Mouse (Mus musculus) CH12.LX (cell line): ENCODE measurements around the gene Psme4. TPM values are rescaled to one million over a fixed set of nuclear protein-coding genes. Genes with fewer than 3 reads are reported as not detected.

Source experiments
- DNase-seq: peaks from one replicate; pipeline ENCODE4 v3.0.0-alpha.2; 2013; ENCODE audit errors: extremely low read depth
- H3K27ac ChIP-seq: 2 replicates; pipeline ENCODE4 v1.5.1; 2012; ENCODE audit warnings: low read depth, mild to moderate bottlenecking, control low read depth, moderate library complexity; ENCODE audit not compliant: insufficient read depth
- H3K27me3 ChIP-seq: replicated peaks from 2 replicates; pipeline ENCODE3; 2012; ENCODE audit warnings: inconsistent platforms
- H3K36me3 ChIP-seq, 2 experiments: replicated peaks in 1 of 2; 2 replicates each; pipeline versions ENCODE3 to v1.6.1; 2012; ENCODE audit warnings: inconsistent platforms in 1 of 2, low read length in 1 of 2, mild to moderate bottlenecking in 1 of 2, mixed read lengths in 1 of 2, moderate library complexity in 1 of 2; ENCODE audit not compliant: control insufficient read depth in 1 of 2, insufficient read depth in 1 of 2
- H3K4me1 ChIP-seq, 2 experiments: 2 replicates each; pipeline ENCODE4 v1.6.1; 2012; ENCODE audit warnings: inconsistent platforms in 1 of 2, moderate library complexity in 1 of 2; ENCODE audit not compliant: insufficient read depth in 2 of 2, control insufficient read depth in 1 of 2
- H3K4me2 ChIP-seq: 2 replicates; pipeline ENCODE4 v1.6.1; 2012; ENCODE audit warnings: low read depth, mild to moderate bottlenecking, control low read depth; ENCODE audit not compliant: poor library complexity, insufficient read depth, severe bottlenecking
- H3K4me3 ChIP-seq, 3 experiments: fragments of 150-350 bp in 1 of 3; sonication (generic) in 1 of 3; replicated peaks in 1 of 3; 2 replicates each; pipeline versions ENCODE3 to v1.5.1; 2011 to 2012; ENCODE audit warnings: low read depth in 2 of 3, low read length in 2 of 3, mild to moderate bottlenecking in 2 of 3, moderate library complexity in 2 of 3, control low read depth in 1 of 3, improper control_type of control experiment in 1 of 3, inconsistent platforms in 1 of 3, mixed read lengths in 1 of 3; ENCODE audit not compliant: poor library complexity in 1 of 3
- H3K79me2 ChIP-seq: replicated peaks from 2 replicates; pipeline ENCODE4 v1.6.1; 2012; ENCODE audit warnings: mild to moderate bottlenecking, moderate library complexity; ENCODE audit not compliant: control insufficient read depth, poor library complexity, insufficient read depth, severe bottlenecking; ENCODE audit errors: extremely low read depth
- H3K9ac ChIP-seq: 2 replicates; pipeline ENCODE4 v1.6.1; 2012; ENCODE audit warnings: low read depth, mild to moderate bottlenecking, control low read depth, moderate library complexity; ENCODE audit not compliant: insufficient read depth
- H3K9me3 ChIP-seq: replicated peaks from 2 replicates; pipeline ENCODE3; 2012; ENCODE audit warnings: low read length, inconsistent platforms, mixed read lengths
- CHD1 ChIP-seq: IDR thresholded peaks from 2 replicates; pipeline ENCODE4 v1.6.1; 2012; ENCODE audit warnings: low read depth, low read length, improper control_type of control experiment, inconsistent platforms
- EP300 ChIP-seq: IDR thresholded peaks from 2 replicates; pipeline ENCODE4 v1.6.1; 2011; ENCODE audit warnings: low read length, improper control_type of control experiment
- ETS1 ChIP-seq: conservative IDR thresholded peaks from 2 replicates; pipeline ENCODE4 v1.6.1; 2012; ENCODE audit warnings: low read depth, mild to moderate bottlenecking, inconsistent platforms, low read length, improper control_type of control experiment, moderate library complexity
- HCFC1 ChIP-seq: IDR thresholded peaks from 2 replicates; pipeline ENCODE4 v1.6.1; 2012; ENCODE audit warnings: low read depth, mild to moderate bottlenecking, inconsistent platforms, low read length, improper control_type of control experiment
- IRF4 ChIP-seq: IDR thresholded peaks from 2 replicates; pipeline ENCODE4 v1.6.1; 2014; ENCODE audit warnings: low read depth, mild to moderate bottlenecking, inconsistent platforms, low read length, improper control_type of control experiment
- JUND ChIP-seq: conservative IDR thresholded peaks from 2 replicates; pipeline ENCODE4 v1.6.1; 2011; ENCODE audit warnings: low read depth, low read length, improper control_type of control experiment
- KAT2A ChIP-seq: IDR thresholded peaks from 2 replicates; pipeline ENCODE4 v1.6.1; 2012; ENCODE audit warnings: low read length, improper control_type of control experiment, inconsistent platforms; ENCODE audit not compliant: insufficient replicate concordance
- MAFK ChIP-seq: IDR thresholded peaks from 2 replicates; pipeline ENCODE4 v1.6.1; 2011; ENCODE audit warnings: low read length, improper control_type of control experiment; ENCODE audit not compliant: insufficient replicate concordance
- MAZ ChIP-seq: IDR thresholded peaks from 2 replicates; pipeline ENCODE4 v1.6.1; 2012; ENCODE audit warnings: low read depth, mild to moderate bottlenecking, inconsistent platforms, low read length, improper control_type of control experiment, moderate library complexity
- MEF2A ChIP-seq: IDR thresholded peaks from 2 replicates; pipeline ENCODE4 v1.6.1; 2014; ENCODE audit warnings: low read depth, mild to moderate bottlenecking, inconsistent platforms, low read length, improper control_type of control experiment, borderline replicate concordance
- MYC ChIP-seq: IDR thresholded peaks from 2 replicates; pipeline ENCODE4 v1.6.1; 2011; ENCODE audit warnings: low read depth, mild to moderate bottlenecking, improper control_type of control experiment, low read length
- POLR2AphosphoS2 ChIP-seq: IDR thresholded peaks from 2 replicates; pipeline ENCODE4 v1.6.1; 2011; ENCODE audit warnings: low read depth, low read length, improper control_type of control experiment
- RAD21 ChIP-seq: IDR thresholded peaks from 2 replicates; pipeline ENCODE4 v1.6.1; 2011; ENCODE audit warnings: low read depth, mild to moderate bottlenecking, low read length, improper control_type of control experiment, moderate library complexity
- SIN3A ChIP-seq: IDR thresholded peaks from 2 replicates; pipeline ENCODE4 v1.6.1; 2012; ENCODE audit warnings: low read length, improper control_type of control experiment, inconsistent platforms
- TBP ChIP-seq: conservative IDR thresholded peaks from 2 replicates; pipeline ENCODE4 v1.6.1; 2011; ENCODE audit warnings: low read depth, low read length, improper control_type of control experiment
- TCF12 ChIP-seq: IDR thresholded peaks from 2 replicates; pipeline ENCODE4 v1.6.1; 2014; ENCODE audit warnings: low read depth, mild to moderate bottlenecking, inconsistent platforms, low read length, improper control_type of control experiment
- UBTF ChIP-seq: IDR thresholded peaks from 2 replicates; pipeline ENCODE4 v1.6.1; 2012; ENCODE audit warnings: low read depth, mild to moderate bottlenecking, inconsistent platforms, low read length, improper control_type of control experiment, moderate library complexity
- USF2 ChIP-seq: conservative IDR thresholded peaks from 2 replicates; pipeline ENCODE4 v1.6.1; 2011; ENCODE audit warnings: low read depth, low read length, improper control_type of control experiment
- ZMIZ1 ChIP-seq: IDR thresholded peaks from 2 replicates; pipeline ENCODE4 v1.6.1; 2012; ENCODE audit warnings: low read depth, mild to moderate bottlenecking, inconsistent platforms, low read length, improper control_type of control experiment
- dilution Hi-C: fragments of 300-500 bp; cut with MboI; formaldehyde crosslinking; loops from 2 replicates; pipeline ENCODE4 v1.14.3; 2020; ENCODE audit warnings: low sequenced_read_pairs; ENCODE audit not compliant: extremely low pct_unique_long_range_greater_than_20kb, extremely low pct_ligation_motif_present
- in situ Hi-C: fragments of 300-500 bp; cut with MboI; formaldehyde crosslinking; loops from 3 replicates; pipeline ENCODE4 v1.14.3; 2019; ENCODE audit warnings: low sequenced_read_pairs, low pct_ligation_motif_present, low pct_unique_long_range_greater_than_20kb, mixed read lengths
- polyA plus RNA-seq: library from polyadenylated mRNA; unstranded; fragments of >175 nt; gene quantifications from 2 replicates; pipeline ENCODE4 v1.2.1, GENCODE M21; 2012; ENCODE audit warnings: low read depth; ENCODE audit not compliant: insufficient read length
- total RNA-seq, 2 experiments: library from RNA; depleted of rRNA; stranded (reverse); fragments of 300-350 nt in 1 of 2; fragments of >200 nt in 1 of 2; gene quantifications; 2 replicates each; pipeline ENCODE4 v1.2.3; 2012 to 2014

The Psme4 gene
- total and polyA plus RNA-seq, 3 experiments, result 30.7 to 43.8 (median 43.1) TPM

- no peak overlapping the region for H3K9ac ChIP-seq
- H3K4me1 ChIP-seq, result peaks cover 0 to 10% of the 10 kb centered on the region in 2 experiments; a peak in 2 of 4 replicates
- H3K36me3 ChIP-seq, result no peaks in the 10 kb centered on the region
- no peak overlapping the region for H3K4me2 ChIP-seq
- DNase-seq, result peak; percentile 35
- TF ChIP-seq MYC, result no peak
- no peak for TF ChIP-seq SIN3A
- TF ChIP-seq POLR2AphosphoS2, result no peak
- TF ChIP-seq RAD21, result no peak
- TF ChIP-seq, all 38 proteins: peak for 0
- in situ Hi-C loops, result no loop called here
- Histone ChIP-seq H3K79me2 (no peaks in the 10 kb centered on the region), H3K27me3 (no peaks in the 10 kb centered on the region), H3K4me3 (no peak overlapping the region), H3K9me3 (no peaks in the 10 kb centered on the region), H3K27ac (no peak overlapping the region)
- dilution Hi-C loops, result no loop called here
Observed at GRCm38 (mm10) chr11:30896201-30896600, 124.7 kb downstream of the Psme4 start.

DNA sequence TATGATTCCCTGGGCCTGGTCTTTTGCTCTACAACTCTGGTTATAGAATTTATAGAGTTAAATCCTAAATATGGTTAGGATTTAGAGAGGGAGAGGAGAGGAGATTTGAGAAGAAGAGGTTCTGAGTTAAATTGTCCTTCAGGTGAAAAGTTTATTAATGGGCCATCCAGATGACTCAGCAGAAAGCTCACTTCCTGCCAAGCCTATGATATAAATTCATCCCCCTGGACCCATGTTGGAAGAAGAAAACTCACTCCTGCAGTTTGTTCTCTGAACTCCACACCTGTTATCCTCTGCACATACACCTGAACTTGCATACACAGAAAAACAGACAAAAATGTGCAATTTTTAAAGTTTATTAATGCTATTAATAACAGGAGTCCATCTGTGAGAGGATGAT lies 127.8 kb downstream of the Psme4 start:
- in situ Hi-C loops, result no loop called here
- dilution Hi-C loops, result no loop called here
- no peak overlapping the region for H3K27ac ChIP-seq
- H3K4me3 ChIP-seq, result no peak overlapping the region
- H3K36me3 ChIP-seq, result no peaks in the 10 kb centered on the region
- no peaks in the 10 kb centered on the region for H3K9me3 ChIP-seq
- peaks cover 0 to 10% of the 10 kb centered on the region in 2 experiments; a peak in 2 of 4 replicates for H3K4me1 ChIP-seq
- DNase-seq, result no peak
- H3K27me3 ChIP-seq, result no peaks in the 10 kb centered on the region
- H3K9ac ChIP-seq, result no peak overlapping the region
- TF ChIP-seq MEF2A (no peak), MAFK (peak; percentile 57; the same call in 1 of the 2 replicates)
- no peak overlapping the region for H3K4me2 ChIP-seq
- no peaks in the 10 kb centered on the region for H3K79me2 ChIP-seq

GRCm38 (mm10) chr11:30912311-30912710 lies 140.8 kb downstream of the Psme4 start:
- no peak for DNase-seq
- Histone ChIP-seq H3K4me3 (no peak overlapping the region), H3K27me3 (no peaks in the 10 kb centered on the region), H3K79me2 (no peaks in the 10 kb centered on the region), H3K9ac (no peak overlapping the region), H3K9me3 (no peaks in the 10 kb centered on the region), H3K4me2 (no peak overlapping the region), H3K27ac (no peak overlapping the region), H3K4me1 (no peaks in the 10 kb centered on the region), H3K36me3 (peaks cover 0 to 6% of the 10 kb centered on the region in 2 experiments)
- dilution Hi-C loops, result no loop called here
- in situ Hi-C loops, result no loop called here
- no peak for TF ChIP-seq TBP

GRCm38 (mm10) chr11:30920641-30921040 lies 149.1 kb downstream of the Psme4 start:
- no peak overlapping the region for H3K9ac ChIP-seq
- no peaks in the 10 kb centered on the region for H3K4me1 ChIP-seq
- no peak overlapping the region for H3K4me2 ChIP-seq
- H3K27me3 ChIP-seq, result no peaks in the 10 kb centered on the region
- H3K27ac ChIP-seq, result no peak overlapping the region
- H3K36me3 ChIP-seq, result peaks cover 4 to 24% of the 10 kb centered on the region in 2 experiments
- no peaks in the 10 kb centered on the region for H3K9me3 ChIP-seq
- in situ Hi-C loops (no loop called here), dilution Hi-C loops (no loop called here)
- H3K79me2 ChIP-seq, result no peaks in the 10 kb centered on the region
- no peak overlapping the region for H3K4me3 ChIP-seq
- no peak for DNase-seq
- TF ChIP-seq ETS1 (no peak), RAD21 (no peak), JUND (no peak), MEF2A (no peak), HCFC1 (no peak), USF2 (no peak), UBTF (no peak), TCF12 (no peak), KAT2A (no peak), EP300 (no peak), ZMIZ1 (no peak), IRF4 (no peak), TBP (no peak), CHD1 (no peak), MYC (no peak), MAZ (no peak)
